Mouse (Mus musculus): Measurements from ENCODE around the gene Olfr784.
"Not testable (repeated sequence)": the region's sequence is repeated elsewhere in the genome, so short reads cannot be mapped to it uniquely, and the experiment has no call there.

Olfr784 gene

GRCm38 (mm10) chr10:129383783-129384182 lies at the start of gene Olfr784:
Gene Olfr784, plus strand, starts transcription at chr10:129384083.
- no peak for DNase-seq (ENCODE audit: extremely low spot score, low spot score)

GRCm38 (mm10) chr10:129348550-129348949 lies 35.3 kb upstream of the Olfr784 start, which contains the start of gene Olfr782:
Gene Olfr782, plus strand, starts transcription at chr10:129348850.
- DNase-seq (ENCODE audit: extremely low spot score, low spot score): no peak

- not testable (repeated sequence) for DNase-seq (ENCODE audit: extremely low spot score, low spot score)
These were observed 31.4 kb upstream of the Olfr784 start for GRCm38 (mm10) chr10:129352475-129352874.

GRCm38 (mm10) chr10:129356496-129356895 lies 27.4 kb upstream of the Olfr784 start:
- not testable (repeated sequence) for DNase-seq (ENCODE audit: extremely low spot score, low spot score)

- no peak for DNase-seq (ENCODE audit: extremely low spot score, low spot score)
These were observed 26.6 kb upstream of the Olfr784 start for GRCm38 (mm10) chr10:129357307-129357706.

GRCm38 (mm10) chr10:129374051-129374450 lies 9.8 kb upstream of the Olfr784 start:
- DNase-seq (ENCODE audit: extremely low spot score, low spot score): not testable (repeated sequence)

GRCm38 (mm10) chr10:129400892-129401291 lies 17.0 kb downstream of the Olfr784 start:
- no peak for DNase-seq (ENCODE audit: extremely low spot score, low spot score)

- no peak for DNase-seq (ENCODE audit: extremely low spot score, low spot score)
These were observed 21.2 kb downstream of the Olfr784 start, which contains the start of gene Olfr785 for GRCm38 (mm10) chr10:129405126-129405525. Gene Olfr785, plus strand, starts transcription at chr10:129405426.

GRCm38 (mm10) chr10:129427006-129427405 lies 43.1 kb downstream of the Olfr784 start, which contains the start of gene Olfr786:
Gene Olfr786, plus strand, starts transcription at chr10:129427306.
- no peak for DNase-seq (ENCODE audit: extremely low spot score, low spot score)
